Mouse (Mus musculus) liver, embryonic 14.5 days (tissue): ENCODE measurements at regions not wholly inside any gene's neighbourhood (a gene's known extent, or its start where the extent isn't known, plus 50 kb on each side); places are given as distances from the start of the nearest gene placed in this dataset.

Experiments
- CTCF ChIP-seq: IDR thresholded peaks from 2 replicates; pipeline ENCODE4 v1.5.1; 2016; ENCODE audit warnings: antibody characterized with exemption, low read depth, control low read depth
- EP300 ChIP-seq: IDR thresholded peaks from 2 replicates; pipeline ENCODE4 v1.6.1; 2016; ENCODE audit warnings: antibody characterized with exemption, low read depth

DNA sequence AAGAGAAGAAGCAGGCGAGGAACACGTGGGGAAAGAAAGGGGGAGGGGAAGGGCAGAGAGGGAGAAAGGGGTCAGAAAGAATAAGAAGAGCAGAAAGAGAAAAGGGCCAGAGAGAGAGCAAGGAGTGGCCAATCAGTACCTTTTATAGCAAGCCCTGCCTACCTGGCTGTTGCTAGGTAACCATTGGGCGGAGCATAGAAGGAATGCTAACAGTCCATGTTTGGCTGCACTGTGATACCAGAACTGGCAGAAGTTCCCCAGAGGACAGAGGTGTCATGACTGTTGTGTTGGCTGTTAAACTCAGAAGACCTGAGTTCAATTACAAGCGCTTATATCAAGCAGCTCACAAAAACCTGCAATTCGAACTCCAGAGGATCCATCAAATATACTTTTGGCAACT, 342.9 kb upstream of the BB014433 start:
- TF ChIP-seq CTCF (no peak), EP300 (no peak)
